Mouse (Mus musculus): ENCODE measurements around the gene Srp9. TPM values are rescaled to one million over a fixed set of nuclear protein-coding genes. Genes with fewer than 3 reads are reported as not detected.
A peak's percentile ranks its signal among the peaks of the same experiment; 100 is the strongest.

Gene Srp9
- 147 and 167 TPM in 2 replicates for total RNA-seq (2014; fragmentation: Nextera tagmentation)
- 168 and 203 TPM in 2 replicates for total RNA-seq (2017)

DNA sequence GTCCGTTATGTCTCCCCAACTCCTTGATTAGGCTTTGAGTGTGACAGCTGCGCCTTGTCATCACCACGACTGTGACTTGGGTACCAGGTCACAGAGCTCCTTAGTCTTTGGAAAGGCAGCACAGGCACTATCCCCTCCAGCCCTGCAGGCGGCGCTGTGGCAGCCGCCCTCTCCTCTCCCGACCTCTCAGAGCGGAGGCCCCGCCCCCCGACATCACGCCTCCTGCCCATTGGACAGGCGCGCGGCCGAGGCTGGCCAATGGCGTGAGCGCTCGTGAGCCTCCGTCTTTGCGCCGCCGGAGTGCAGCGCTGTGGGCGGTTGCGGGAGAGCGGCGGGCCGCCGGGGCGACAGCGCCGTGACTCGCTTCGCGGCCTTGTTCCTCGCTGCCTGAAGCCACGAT is at the start of gene Srp9:
TSS of gene Srp9 (plus strand) at position 232 of the 400 bp plus-strand sequence.
- peak; percentile 93 for ATAC-seq (replicated peaks; ENCODE audit: poor library complexity, severe bottlenecking)

DNA sequence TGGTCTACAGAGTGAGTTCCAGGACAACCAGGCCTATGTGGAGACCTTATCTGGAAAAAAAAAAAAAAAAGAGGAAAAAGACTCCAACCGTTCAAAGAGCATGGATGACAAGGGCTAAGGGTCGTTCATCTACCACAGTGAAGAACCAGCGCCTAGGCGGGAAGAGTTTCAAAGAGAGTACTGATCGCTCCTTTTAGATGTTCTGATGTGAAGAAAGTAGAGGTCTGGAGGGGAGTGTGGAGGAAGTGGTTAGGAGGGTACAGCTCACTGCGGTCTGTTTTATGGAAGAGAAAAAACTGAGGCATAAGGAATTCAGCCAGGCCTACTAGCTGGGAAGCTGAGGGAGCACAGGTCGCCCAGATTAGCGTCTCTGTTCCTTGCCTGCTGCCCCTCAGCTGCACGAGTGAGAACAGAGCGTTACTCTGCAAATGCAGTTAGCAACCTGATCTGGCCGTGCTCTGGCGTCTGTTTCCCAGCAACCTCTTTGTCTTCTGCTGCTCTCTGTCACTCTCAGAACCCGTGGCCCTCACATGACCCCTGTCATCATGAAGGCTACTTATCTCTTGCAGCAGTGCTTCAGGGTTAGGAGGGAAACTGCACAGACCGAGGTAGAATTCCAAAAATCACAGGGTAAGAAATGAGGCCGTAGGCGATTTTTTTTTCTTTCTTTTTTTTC is 42.7 kb upstream of the Srp9 start:
- ATAC-seq (replicated peaks; ENCODE audit: poor library complexity, severe bottlenecking) = peak; percentile 71

DNA sequence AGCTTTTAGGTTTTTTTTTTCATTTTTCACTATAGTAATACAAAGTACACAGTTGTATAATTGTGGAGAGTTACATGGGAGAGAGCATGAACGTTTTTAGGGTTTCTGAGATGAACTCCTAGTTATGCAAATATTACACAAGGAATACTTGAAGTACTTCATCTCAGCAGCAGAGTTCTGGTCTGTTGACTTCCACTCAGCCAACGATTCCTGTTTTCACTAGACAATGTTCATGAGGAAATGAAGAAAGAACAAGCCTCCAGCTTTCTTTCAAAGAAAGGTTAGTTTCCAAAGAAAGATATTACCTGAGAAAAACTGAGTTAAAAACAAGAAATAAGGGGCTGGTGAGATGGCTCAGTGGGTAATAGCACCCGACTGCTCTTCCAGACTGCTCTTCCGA is 41.1 kb upstream of the Srp9 start:
- ATAC-seq (replicated peaks; ENCODE audit: poor library complexity, severe bottlenecking) = no peak

DNA sequence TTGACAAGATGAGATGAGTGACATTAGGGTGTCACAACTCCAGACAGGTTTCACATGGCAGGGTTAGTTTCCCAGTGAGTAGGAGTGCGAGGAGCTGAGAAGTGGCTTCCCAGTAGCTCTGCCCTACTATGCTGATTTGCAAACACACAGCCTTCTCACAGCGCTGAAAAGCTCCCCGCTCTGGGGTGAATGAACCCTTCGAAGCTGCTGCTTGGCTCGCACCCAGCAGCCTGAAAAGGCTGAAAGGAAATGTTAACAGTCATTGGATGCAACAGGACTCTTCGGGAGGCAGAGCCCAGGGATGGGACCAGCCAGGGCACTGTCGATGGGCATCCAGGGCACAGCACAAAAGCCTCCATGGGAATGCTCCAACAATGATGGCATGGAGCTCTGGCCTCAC is 37.8 kb upstream of the Srp9 start:
- no peak for ATAC-seq (replicated peaks; ENCODE audit: poor library complexity, severe bottlenecking)

DNA sequence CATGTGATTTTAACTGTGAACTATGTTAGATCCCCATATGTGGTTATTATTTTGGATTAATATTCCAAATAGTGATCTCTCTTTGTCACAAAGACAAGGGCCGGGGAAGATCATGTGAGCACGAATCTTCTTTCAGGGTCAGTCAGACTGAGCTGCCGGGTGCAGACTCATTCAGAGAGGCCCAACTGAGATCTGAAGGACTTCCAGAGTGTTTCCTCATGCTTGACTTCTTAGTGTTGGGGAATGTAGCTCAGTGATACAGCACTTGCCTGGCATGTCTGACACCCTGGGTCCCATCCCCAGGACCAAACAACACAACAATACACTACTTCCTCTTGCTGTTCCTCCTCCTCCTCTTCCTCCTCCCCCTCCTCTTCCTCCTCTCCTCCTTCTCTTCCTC is 37.2 kb upstream of the Srp9 start:
- ATAC-seq (replicated peaks; ENCODE audit: poor library complexity, severe bottlenecking) = no peak

DNA sequence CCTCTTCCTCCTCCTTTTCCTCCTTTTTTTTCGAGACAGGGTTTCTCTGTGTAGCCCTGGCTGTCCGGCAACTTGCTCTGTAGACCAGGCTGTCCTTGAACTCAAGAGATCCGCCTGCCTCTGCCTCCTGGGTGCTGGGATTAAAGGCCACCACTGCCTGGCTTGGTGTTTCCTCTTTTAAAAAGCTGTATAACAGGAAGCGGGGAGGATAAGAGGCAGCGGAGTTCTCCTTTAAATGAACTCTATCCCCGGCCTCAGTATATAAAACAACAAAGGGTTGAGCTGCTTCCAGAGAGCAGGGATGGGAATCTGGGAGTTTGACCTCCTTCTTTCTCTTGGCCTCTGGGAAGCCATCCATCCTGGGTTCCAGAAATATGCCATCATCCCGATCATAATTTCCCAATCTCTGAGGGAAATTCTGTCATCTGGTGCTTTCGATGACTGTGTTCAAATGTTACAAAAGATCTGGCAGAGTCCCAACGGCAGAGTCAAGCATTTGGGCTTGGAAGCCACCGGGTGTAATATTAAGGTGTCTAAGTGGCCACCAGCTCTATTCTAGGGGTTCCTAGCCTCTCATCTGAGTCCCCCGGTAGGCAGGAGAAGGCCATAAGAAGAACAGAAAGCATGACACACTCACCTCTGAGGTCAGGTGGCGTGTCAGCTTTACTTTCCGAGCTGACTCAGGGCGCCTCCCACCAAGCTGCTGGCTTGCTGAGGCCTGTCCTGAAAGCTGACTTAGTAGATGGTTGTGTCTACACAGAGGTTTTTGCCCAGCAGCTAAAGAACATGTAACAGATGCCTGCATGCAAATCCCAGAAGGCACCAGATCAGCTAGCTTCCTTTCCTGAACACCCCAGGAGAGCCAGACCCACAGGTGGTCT is 36.5 kb upstream of the Srp9 start:
- peak; percentile 60 for ATAC-seq (replicated peaks; ENCODE audit: poor library complexity, severe bottlenecking)

DNA sequence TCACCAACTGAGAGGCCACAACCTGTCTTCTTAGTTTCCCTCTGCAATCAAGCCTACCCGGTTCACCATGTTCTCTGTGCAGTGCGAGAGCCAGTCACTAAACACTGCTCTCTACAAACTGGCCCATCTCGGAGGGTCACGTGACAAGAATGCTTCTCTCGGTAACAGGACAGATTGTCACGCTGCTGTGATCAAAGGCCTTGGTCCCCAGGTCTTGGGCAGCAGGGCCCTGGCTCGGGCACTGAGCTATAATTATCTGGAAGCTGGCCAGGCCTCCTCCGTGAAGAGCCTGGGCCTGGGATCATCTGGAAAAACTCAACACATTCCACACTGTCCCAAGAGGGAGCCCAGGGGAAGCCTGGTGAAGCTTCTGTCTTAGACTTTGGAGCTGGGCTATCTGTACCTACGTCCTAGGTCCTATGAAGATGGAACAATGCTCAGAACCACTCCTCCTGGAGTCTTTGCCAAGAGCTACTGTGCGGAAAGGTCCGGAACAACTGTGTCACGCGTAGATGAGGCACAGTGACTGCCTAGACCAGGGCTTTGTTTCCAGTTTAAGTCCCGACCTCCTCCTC is 35.6 kb upstream of the Srp9 start:
- no peak for ATAC-seq (replicated peaks; ENCODE audit: poor library complexity, severe bottlenecking)

DNA sequence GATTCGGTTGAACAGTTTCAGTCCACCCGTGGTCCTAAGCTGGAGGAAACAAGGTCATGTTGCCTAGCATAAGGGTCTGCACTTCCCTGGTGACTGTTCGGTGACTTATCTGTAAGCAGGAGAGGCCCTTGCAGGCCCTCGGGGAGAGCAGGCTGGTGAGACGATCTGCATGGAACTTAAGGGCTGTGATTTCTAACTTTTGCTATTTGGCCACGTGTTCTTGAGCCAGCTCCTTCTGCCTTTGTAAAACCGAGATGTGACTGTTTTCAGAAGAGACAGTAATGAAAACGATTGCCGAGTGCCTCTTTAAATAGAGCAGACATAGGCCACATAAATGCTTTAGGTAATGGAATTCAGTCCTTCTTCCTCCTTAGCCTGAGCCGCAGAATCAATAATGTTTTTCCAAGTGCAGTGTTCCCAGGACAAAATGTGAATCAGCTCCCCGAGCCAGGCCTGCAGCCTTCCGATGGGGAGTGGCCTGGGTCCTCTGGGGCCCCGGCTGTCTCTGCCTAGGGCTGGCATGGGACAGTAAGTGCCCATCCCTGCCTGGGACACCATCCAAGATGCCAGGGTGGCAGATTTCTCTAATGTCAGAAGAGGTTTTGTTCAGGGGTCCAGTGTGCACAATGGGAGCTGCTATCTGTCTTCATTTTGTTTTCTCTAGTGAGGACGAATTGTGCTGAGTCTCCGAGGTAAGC is 34.8 kb upstream of the Srp9 start:
- no peak for ATAC-seq (replicated peaks; ENCODE audit: poor library complexity, severe bottlenecking)

DNA sequence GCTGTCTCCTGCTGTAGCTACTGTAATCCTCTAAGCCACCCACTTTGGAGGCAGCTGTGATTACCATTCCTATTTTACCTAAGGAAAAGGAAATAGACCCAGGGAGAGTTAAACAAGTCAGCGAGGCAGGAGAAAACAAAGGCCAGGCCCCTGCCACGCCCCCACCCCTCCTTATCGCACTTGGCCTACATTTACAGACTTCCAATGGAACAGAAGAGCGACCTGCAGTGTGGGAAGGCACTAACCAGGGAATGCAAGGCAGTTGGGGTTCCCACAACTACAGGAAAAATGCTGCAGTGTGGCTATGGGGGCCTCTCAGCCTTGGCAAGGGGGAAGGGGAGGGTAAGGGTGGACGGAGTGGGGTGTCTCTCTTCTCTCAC is 34.2 kb upstream of the Srp9 start:
- ATAC-seq (replicated peaks; ENCODE audit: poor library complexity, severe bottlenecking) = no peak

DNA sequence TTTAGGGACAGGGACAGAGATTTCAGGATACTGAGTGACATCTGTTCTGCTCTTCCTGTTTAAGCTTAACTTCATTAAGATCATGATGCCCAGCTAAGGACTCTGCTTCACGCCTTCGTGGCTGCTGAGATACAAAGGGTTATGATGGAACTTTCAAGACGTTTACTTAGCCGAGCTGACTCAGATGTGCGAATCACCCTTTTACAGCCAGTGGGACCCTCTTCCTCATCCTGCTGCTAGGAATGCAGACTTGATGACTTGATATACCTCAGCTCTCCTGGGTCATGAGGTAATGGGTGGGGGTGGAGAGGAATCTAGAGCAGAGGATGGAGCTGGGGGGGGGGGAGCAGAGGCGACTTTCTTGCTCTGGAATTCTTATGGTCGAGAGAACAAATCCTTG is 33.3 kb upstream of the Srp9 start:
- no peak for ATAC-seq (replicated peaks; ENCODE audit: poor library complexity, severe bottlenecking)

DNA sequence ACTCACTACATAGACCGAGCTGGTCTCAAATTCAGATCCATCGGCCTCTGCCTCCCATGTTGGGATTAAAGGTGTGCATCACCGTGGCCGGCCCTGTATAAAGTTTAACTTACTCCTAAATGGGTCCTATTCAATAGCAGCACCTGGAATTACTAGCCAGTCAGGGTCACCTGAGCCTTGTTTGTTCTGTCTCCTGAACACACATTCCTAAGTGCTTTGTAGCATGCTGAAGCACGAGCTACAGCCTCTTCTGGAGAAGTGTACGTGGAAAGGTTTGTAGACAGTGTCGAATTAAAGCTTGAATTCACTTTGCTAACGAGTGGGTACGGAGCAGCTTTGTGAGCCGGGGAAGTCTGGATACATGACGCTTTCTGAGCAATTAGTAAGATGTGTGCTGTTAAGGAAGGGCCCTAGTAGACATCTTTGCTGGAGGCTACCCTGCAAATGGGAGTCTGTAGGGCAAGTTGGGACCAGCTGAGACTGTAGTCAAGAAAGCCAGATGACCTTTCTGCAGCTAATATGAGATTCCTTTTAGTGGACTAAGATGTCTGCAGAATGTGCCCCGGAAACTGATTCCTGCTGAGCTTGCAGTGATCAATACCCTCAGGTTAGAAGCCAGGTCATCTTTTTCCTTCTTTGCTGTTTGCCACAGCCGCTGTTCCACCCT is 32.7 kb upstream of the Srp9 start:
- no peak for ATAC-seq (replicated peaks; ENCODE audit: poor library complexity, severe bottlenecking)

DNA sequence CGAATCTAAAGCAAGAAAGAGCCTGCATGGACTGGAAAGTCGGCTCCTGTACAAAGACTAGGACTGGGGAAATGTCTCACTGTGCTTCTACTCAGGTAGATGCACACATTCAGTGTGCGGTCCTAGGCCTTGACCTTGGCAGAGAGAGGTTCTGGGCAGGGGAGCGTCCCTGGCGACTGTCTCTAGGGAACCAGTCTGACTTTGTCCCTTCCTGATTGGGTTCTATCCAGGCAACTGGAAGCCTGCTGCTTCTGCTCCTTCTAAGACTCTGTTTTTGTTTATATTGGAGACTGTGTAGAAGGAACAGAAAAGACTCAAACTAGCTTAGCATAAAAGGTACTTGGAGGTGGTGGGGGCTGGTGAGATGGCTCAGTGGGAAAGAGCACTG is 32.1 kb upstream of the Srp9 start:
- ATAC-seq (replicated peaks; ENCODE audit: poor library complexity, severe bottlenecking) = no peak

DNA sequence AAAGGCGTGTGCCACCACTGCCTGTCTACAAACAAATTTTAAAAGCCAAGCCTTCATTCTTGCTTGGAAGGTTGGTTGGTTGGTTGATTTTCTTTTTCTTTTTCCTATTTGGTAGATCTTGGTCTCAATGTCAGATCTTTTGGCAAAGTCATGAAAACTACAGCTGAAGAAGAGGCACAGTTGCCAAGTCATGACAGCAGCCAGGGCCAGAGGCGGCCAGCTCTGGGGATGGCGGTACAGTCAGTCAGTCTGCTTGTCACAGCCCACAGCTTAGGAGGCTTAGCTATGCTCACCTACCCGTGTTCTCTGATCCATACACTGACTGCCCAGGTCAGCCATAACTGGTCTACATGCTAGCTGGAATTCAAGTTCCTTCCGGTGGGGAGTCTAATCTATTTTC is 31.1 kb upstream of the Srp9 start:
- no peak for ATAC-seq (replicated peaks; ENCODE audit: poor library complexity, severe bottlenecking)

DNA sequence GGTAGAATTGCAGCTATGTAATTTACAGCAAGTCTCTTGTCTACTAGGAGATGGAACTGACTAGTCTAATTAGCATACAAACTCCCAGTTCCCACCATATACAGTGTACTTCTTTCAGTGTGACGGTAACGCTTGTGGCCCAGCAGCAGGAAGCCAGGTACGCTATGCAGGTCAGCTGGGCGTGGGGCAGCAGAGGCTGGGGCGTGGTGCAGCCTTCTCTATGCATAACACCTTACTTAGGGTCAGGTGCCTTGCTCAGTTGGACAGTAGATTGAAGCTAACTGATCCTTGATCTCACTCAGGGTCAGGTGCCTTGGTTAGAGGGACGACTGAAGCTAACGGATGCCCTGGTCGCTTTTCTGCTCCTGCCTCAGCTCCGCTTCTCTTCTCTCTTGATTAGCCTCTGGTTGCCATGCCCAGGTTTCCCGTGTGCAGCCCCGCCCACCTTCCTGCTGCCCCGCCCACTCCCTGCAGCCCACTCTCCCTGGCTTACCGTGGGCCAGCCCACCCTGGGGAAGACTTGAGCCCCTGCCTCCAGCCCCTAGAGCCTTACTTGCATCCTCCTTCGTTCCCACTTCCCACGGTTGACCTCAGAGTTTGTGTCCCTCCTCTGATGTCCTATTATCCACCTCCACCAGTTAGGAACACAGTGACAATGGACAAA is 29.9 kb upstream of the Srp9 start:
- ATAC-seq (replicated peaks; ENCODE audit: poor library complexity, severe bottlenecking) = no peak

DNA sequence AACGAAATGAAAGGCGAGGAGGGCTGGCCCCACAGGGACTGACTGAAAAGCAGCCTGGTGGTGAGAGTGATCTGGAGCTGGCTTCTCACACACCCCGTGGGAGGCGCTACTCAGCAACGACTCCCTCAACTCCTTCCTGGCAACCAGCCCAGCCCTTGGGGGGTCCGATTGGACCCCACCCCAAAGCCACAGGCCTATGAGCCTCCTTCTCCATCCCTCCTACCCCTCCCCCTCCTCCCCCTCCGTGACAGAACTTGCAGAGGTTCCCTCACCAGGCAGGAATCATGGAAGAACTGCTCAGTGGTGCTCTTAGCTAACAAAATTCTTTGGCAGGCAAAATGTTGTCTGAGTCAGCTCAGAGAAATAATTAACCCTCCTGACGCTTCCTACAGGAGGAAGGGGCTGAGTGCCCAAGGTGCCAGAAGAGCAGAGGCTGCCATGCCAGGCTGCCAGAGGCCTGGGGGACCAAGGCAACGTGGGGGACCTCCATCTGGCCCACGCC is 29.2 kb upstream of the Srp9 start:
- ATAC-seq (replicated peaks; ENCODE audit: poor library complexity, severe bottlenecking) = no peak

DNA sequence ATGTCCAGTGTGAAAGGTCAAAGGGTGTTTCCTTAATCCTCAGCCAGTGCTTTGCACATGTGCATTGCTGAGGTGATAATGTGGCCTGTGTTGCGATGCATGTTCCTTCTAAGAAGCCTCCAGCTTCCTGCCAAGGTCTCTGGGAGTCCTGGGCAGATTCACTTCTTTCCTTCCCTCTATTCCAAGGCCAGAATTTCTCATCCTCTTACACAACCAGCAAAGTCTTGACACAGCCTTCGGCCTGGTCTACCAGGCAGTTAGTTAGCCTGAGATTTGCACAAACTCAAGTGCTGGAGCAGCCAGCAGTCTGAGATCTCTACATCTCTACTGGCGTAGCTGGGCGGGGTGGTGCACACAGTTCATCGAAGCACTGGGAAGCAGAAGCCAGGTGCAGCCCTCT is 27.8 kb upstream of the Srp9 start:
- peak; percentile 46 for ATAC-seq (replicated peaks; ENCODE audit: poor library complexity, severe bottlenecking)

DNA sequence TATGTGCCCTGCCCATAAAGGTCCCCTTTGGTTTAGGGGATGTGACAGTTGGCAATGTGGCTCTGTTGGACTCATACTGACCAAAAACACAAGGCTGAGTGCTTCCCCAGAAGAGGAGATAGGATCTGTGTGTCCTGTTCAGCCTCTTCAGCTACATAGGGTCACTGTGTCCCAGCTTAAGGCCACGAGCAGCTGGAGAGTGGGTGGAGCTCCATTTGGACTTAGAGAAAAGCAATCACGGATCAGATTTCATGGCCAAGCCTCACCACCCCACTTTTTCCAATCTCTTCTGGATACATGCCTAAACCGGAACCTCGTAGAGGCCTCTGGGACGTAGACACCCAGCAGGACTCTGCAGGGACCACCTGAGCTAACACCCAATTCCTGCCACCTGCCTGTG is 25.5 kb upstream of the Srp9 start:
- no peak for ATAC-seq (replicated peaks; ENCODE audit: poor library complexity, severe bottlenecking)

DNA sequence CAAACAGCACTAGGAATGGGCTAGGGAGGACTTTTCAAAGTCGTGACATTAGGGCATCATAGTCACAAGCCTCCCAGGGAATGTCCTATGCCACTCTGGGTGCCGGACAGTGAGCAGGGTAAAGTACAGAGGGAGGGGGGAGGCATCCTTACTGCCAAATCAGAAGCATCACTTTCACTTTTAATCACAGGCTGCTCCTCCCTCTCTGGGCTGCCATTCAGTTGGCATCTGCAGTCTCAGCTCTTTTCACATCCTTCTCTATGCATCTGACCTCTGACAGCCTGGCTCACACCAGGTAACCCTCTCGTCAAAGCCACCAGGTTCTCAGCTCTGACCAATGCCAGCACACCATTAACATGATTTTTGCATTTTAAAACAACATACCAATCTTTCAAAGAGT is 24.1 kb upstream of the Srp9 start:
- ATAC-seq (replicated peaks; ENCODE audit: poor library complexity, severe bottlenecking) = no peak

DNA sequence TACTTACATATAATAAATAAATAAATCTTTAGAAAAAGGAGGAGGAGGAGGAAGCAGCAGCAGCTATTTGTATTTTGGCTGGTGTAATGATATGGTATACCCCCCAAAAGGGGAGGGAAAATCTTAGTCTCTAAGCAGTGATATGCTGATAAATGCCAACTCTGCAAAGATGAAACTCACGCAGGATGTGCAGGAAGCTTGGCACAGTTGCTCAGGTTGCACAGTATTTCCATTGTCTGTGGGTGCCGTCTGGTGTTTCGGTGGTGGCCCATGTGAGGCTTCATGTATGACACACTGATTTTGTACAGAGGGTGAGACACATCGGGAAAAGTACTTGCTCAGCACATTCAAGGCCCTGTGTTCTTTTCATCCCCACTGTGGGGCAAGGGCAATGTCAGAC is 23.1 kb upstream of the Srp9 start:
- ATAC-seq (replicated peaks; ENCODE audit: poor library complexity, severe bottlenecking) = no peak

DNA sequence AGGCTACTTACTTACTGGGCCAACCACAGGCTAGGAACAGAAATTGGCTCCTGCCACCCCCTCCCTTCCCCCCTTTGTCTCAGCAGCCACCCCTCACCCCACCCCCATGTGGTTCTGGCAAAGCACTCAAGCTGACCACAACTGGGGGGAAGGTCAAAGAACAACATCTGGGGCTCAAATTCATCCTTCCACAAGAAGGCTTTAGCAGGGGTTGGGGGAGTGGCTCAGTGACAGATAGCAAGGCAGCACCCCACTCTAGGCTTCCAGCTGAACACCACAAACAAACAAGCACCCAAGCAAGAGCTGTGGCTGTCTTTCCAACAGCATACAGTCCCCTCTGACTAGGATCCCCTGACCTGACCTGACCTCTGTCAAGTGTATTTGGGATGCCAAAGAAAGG is 21.8 kb upstream of the Srp9 start:
- peak; percentile 27; the same call in 1 of the 2 replicates for ATAC-seq (replicated peaks; ENCODE audit: poor library complexity, severe bottlenecking)

All from granulocyte monocyte progenitor cell, adult 5-6 weeks (primary cell).